Mouse (Mus musculus) C2C12 (cell line): ENCODE data around the gene Pram1.

ENCODE experiments used
- CTCF ChIP-seq: IDR thresholded peaks from one replicate; pipeline ENCODE4 v1.5.1; 2011; ENCODE audit not compliant: control insufficient read depth, insufficient read depth, insufficient read length
- FOSL1 ChIP-seq: IDR thresholded peaks from one replicate; pipeline ENCODE4 v1.8.0; 2011; ENCODE audit warnings: mild to moderate bottlenecking, low read length; ENCODE audit not compliant: poor library complexity, insufficient read depth, severe bottlenecking
- MAX ChIP-seq: IDR thresholded peaks from one replicate; pipeline ENCODE4 v1.6.1; 2011; ENCODE audit warnings: mild to moderate bottlenecking, control low read depth
- MYOD1 ChIP-seq: IDR thresholded peaks from one replicate; pipeline ENCODE4 v1.6.1; 2011; ENCODE audit warnings: low read depth; ENCODE audit not compliant: control insufficient read depth, insufficient read length
- MYOG ChIP-seq: IDR thresholded peaks from one replicate; pipeline ENCODE4 v1.6.1; 2011; ENCODE audit not compliant: control insufficient read depth, insufficient read length; ENCODE audit errors: extremely low read depth

GRCm38 (mm10) chr17:33644068-33644467 lies 6.2 kb downstream of the Pram1 start:
- TF ChIP-seq CTCF, result no peak
- TF ChIP-seq MYOD1, result no peak
- TF ChIP-seq FOSL1, result no peak
- TF ChIP-seq MAX, result no peak
- TF ChIP-seq MYOG, result no peak
